Mouse (Mus musculus) intestine, embryonic 14.5 days (tissue): Measurements from ENCODE around the gene Dennd1b. TPM values are rescaled to one million over a fixed set of nuclear protein-coding genes. Genes with fewer than 3 reads are reported as not detected.

Experiments used
- ATAC-seq: fragments of 200-750 bp; cut with Nextera tagmentation; replicated peaks from 2 replicates; pipeline ENCODE4 v1.8.0; 2017; ENCODE audit warnings: low read depth, moderate number of reproducible peaks, moderate TSS enrichment, moderate library complexity; ENCODE audit not compliant: low FRiP score, low TSS enrichment
- DNase-seq: peaks from one replicate; pipeline ENCODE4 v3.0.0-alpha.2; 2018; ENCODE audit warnings: low spot score
- H3K27ac ChIP-seq: fragments of 300-500 bp; sonication (generic); 2 replicates; pipeline ENCODE4 v1.5.1; 2014; ENCODE audit warnings: low read depth, mild to moderate bottlenecking, control low read depth
- H3K27me3 ChIP-seq: fragments of 300-500 bp; sonication (generic); replicated peaks from 2 replicates; pipeline ENCODE4 v1.6.1; 2014; ENCODE audit warnings: low read length, control low read depth; ENCODE audit not compliant: control insufficient read depth, insufficient read depth
- H3K36me3 ChIP-seq: fragments of 300-500 bp; sonication (generic); 2 replicates; pipeline ENCODE4 v1.6.1; 2014; ENCODE audit warnings: low read length, control low read depth; ENCODE audit not compliant: control insufficient read depth, insufficient read depth
- H3K4me1 ChIP-seq: fragments of 300-500 bp; sonication (generic); replicated peaks from 2 replicates; pipeline ENCODE4 v1.6.1; 2014; ENCODE audit warnings: low read length, control low read depth, mixed read lengths; ENCODE audit not compliant: control insufficient read depth, insufficient read depth
- H3K4me2 ChIP-seq: fragments of 300-500 bp; sonication (generic); 2 replicates; pipeline ENCODE4 v1.6.1; 2014; ENCODE audit warnings: low read length
- H3K4me3 ChIP-seq: fragments of 300-500 bp; sonication (generic); 2 replicates; pipeline ENCODE4 v1.5.1; 2014; ENCODE audit warnings: low read depth, low read length, control low read depth, mixed read lengths
- H3K9ac ChIP-seq: fragments of 300-500 bp; sonication (generic); 2 replicates; pipeline ENCODE4 v1.6.1; 2014; ENCODE audit warnings: mild to moderate bottlenecking, low read length
- H3K9me3 ChIP-seq: fragments of 300-500 bp; sonication (generic); 2 replicates; pipeline ENCODE4 v1.6.1; 2016; ENCODE audit warnings: low read length, control low read depth; ENCODE audit not compliant: control insufficient read depth
- WGBS: fragments of 180-500 bp; shearing (Covaris S2); extraction: QIAGEN DNeasy Blood & Tissue Kit; methylation state at CpG from one replicate; pipeline ENCODE4 v1.1.7; 2014; 5-methylcytosine and 5-hydroxymethylcytosine counted together
- polyA plus RNA-seq: library from polyadenylated mRNA; unstranded; fragments of >200 nt; fragmentation: Nextera tagmentation; extraction: Ambion mirVana; gene quantifications from 2 replicates; pipeline ENCODE4 v1.2.1, GENCODE M21; 2014

The Dennd1b gene
- polyA plus RNA-seq, 1 experiment from 2014 or later = 11.6 TPM

GRCm38 (mm10) chr1:139091701-139092100, 128.5 kb downstream of the Dennd1b start:
- ATAC-seq (no peak), DNase-seq (no peak)
- H3K4me3 ChIP-seq = no peak overlapping the region
- WGBS = 91% methylated on average over 6 of the region's 6 CpGs
- no peak overlapping the region for H3K9ac ChIP-seq
- H3K27me3 ChIP-seq = no peaks in the 10 kb centered on the region
- H3K9me3 ChIP-seq = no peaks in the 10 kb centered on the region
- peaks cover 6% of the 10 kb centered on the region; the same call in 1 of the 2 replicates for H3K36me3 ChIP-seq
- H3K4me2 ChIP-seq = no peak overlapping the region
- H3K4me1 ChIP-seq = no peaks in the 10 kb centered on the region
- H3K27ac ChIP-seq = no peak overlapping the region

GRCm38 (mm10) chr1:139092144-139092543, 128.9 kb downstream of the Dennd1b start:
- H3K36me3 ChIP-seq = peaks cover 6% of the 10 kb centered on the region; the same call in 1 of the 2 replicates
- 88% methylated on average over 10 of the region's 10 CpGs for WGBS
- no peak overlapping the region for H3K4me2 ChIP-seq
- H3K9ac ChIP-seq = no peak overlapping the region
- no peak for ATAC-seq
- H3K4me3 ChIP-seq = no peak overlapping the region
- H3K27ac ChIP-seq = no peak overlapping the region
- H3K9me3 ChIP-seq = no peaks in the 10 kb centered on the region
- no peak for DNase-seq
- no peaks in the 10 kb centered on the region for H3K4me1 ChIP-seq
- H3K27me3 ChIP-seq = no peaks in the 10 kb centered on the region

- H3K4me2 ChIP-seq = no peak overlapping the region
- no peaks in the 10 kb centered on the region for H3K27me3 ChIP-seq
- no peaks in the 10 kb centered on the region for H3K9me3 ChIP-seq
- 69% methylated on average over 4 of the region's 4 CpGs for WGBS
- H3K4me1 ChIP-seq = no peaks in the 10 kb centered on the region
- ATAC-seq = no peak
- DNase-seq = no peak
- no peak overlapping the region for H3K27ac ChIP-seq
- H3K9ac ChIP-seq = no peak overlapping the region
- peaks cover 6% of the 10 kb centered on the region; the same call in 1 of the 2 replicates for H3K36me3 ChIP-seq
- no peak overlapping the region for H3K4me3 ChIP-seq
These were observed 129.5 kb downstream of the Dennd1b start for GRCm38 (mm10) chr1:139092722-139093121.

- H3K9me3 ChIP-seq = no peaks in the 10 kb centered on the region
- ATAC-seq (no peak), DNase-seq (no peak)
- no peak overlapping the region for H3K27ac ChIP-seq
- 90% methylated on average over 6 of the region's 6 CpGs for WGBS
- no peaks in the 10 kb centered on the region for H3K27me3 ChIP-seq
- H3K4me2 ChIP-seq = no peak overlapping the region
- H3K4me1 ChIP-seq = no peaks in the 10 kb centered on the region
- H3K36me3 ChIP-seq = peaks cover 6% of the 10 kb centered on the region; the same call in 1 of the 2 replicates
- no peak overlapping the region for H3K4me3 ChIP-seq
- no peak overlapping the region for H3K9ac ChIP-seq
These were observed 133.1 kb downstream of the Dennd1b start for GRCm38 (mm10) chr1:139096369-139096768.

GRCm38 (mm10) chr1:139098088-139098487, 134.9 kb downstream of the Dennd1b start:
- Histone ChIP-seq H3K9ac (no peak overlapping the region), H3K36me3 (0 out of 2 replicates have a peak, but pooled peaks cover 3% of the 10 kb centered on the region), H3K4me3 (no peak overlapping the region), H3K27ac (no peak overlapping the region), H3K4me1 (no peaks in the 10 kb centered on the region), H3K9me3 (no peaks in the 10 kb centered on the region), H3K27me3 (no peaks in the 10 kb centered on the region), H3K4me2 (no peak overlapping the region)
- DNase-seq (no peak), ATAC-seq (no peak)
- 80% methylated on average over 4 of the region's 4 CpGs for WGBS

- H3K27ac ChIP-seq = no peak overlapping the region
- 85% methylated on average over 9 of the region's 9 CpGs for WGBS
These were observed 138.5 kb downstream of the Dennd1b start for GRCm38 (mm10) chr1:139101725-139102124.

GRCm38 (mm10) chr1:139108251-139108650, 145.0 kb downstream of the Dennd1b start:
- Histone ChIP-seq H3K4me1 (no peaks in the 10 kb centered on the region), H3K27ac (no peak overlapping the region), H3K36me3 (peaks cover 7% of the 10 kb centered on the region; the same call in 1 of the 2 replicates), H3K4me2 (no peak overlapping the region), H3K9me3 (no peaks in the 10 kb centered on the region), H3K4me3 (no peak overlapping the region), H3K27me3 (no peaks in the 10 kb centered on the region), H3K9ac (no peak overlapping the region)
- ATAC-seq = no peak
- 93% methylated on average over 2 of the region's 2 CpGs for WGBS
- no peak for DNase-seq

More at GRCm38 (mm10) chr1:139101725-139102124, 138.5 kb downstream of the Dennd1b start:
- ATAC-seq = no peak
- Histone ChIP-seq H3K4me2 (no peak overlapping the region), H3K36me3 (peaks cover 10% of the 10 kb centered on the region; the same call in 1 of the 2 replicates), H3K9ac (no peak overlapping the region), H3K4me3 (no peak overlapping the region), H3K9me3 (no peaks in the 10 kb centered on the region), H3K27me3 (no peaks in the 10 kb centered on the region), H3K4me1 (no peaks in the 10 kb centered on the region)
- DNase-seq = no peak

GRCm38 (mm10) chr1:139122626-139123025, 159.4 kb downstream of the Dennd1b start:
- DNase-seq (no peak), ATAC-seq (no peak)
- Histone ChIP-seq H3K4me1 (no peaks in the 10 kb centered on the region), H3K36me3 (no peaks in the 10 kb centered on the region), H3K27ac (no peak overlapping the region), H3K9ac (no peak overlapping the region), H3K4me2 (no peak overlapping the region), H3K4me3 (no peak overlapping the region), H3K27me3 (no peaks in the 10 kb centered on the region), H3K9me3 (no peaks in the 10 kb centered on the region)
- 95% methylated on average over 8 of the region's 8 CpGs for WGBS

- Histone ChIP-seq H3K27ac (no peak overlapping the region), H3K4me3 (no peak overlapping the region), H3K4me2 (no peak overlapping the region), H3K27me3 (no peaks in the 10 kb centered on the region), H3K9ac (no peak overlapping the region), H3K36me3 (peaks cover 8% of the 10 kb centered on the region), H3K9me3 (no peaks in the 10 kb centered on the region), H3K4me1 (no peaks in the 10 kb centered on the region)
- ATAC-seq (no peak), DNase-seq (no peak)
- WGBS = 77% methylated on average over 1 of the region's 1 CpGs
These were observed 176.4 kb downstream of the Dennd1b start for GRCm38 (mm10) chr1:139139644-139140043.
